Mouse (Mus musculus) layer of hippocampus, postnatal 14 days (tissue): ENCODE data around the gene Mcee. TPM values are rescaled to one million over a fixed set of nuclear protein-coding genes. Genes with fewer than 3 reads are reported as not detected.

Source experiments
- DNase-seq, 2 experiments: peaks; one replicate each; pipeline ENCODE4 v3.0.0; 2021 to 2022; ENCODE audit warnings: low spot score in 2 of 2, mixed read lengths in 1 of 2
- total RNA-seq, 2 experiments: library from RNA; stranded (reverse); gene quantifications; 2 replicates each; pipeline ENCODE4 v1.2.3; 2021

Gene Mcee
- total RNA-seq, 2 experiments from 2014 or later = 45.3 to 60.0 TPM

DNA sequence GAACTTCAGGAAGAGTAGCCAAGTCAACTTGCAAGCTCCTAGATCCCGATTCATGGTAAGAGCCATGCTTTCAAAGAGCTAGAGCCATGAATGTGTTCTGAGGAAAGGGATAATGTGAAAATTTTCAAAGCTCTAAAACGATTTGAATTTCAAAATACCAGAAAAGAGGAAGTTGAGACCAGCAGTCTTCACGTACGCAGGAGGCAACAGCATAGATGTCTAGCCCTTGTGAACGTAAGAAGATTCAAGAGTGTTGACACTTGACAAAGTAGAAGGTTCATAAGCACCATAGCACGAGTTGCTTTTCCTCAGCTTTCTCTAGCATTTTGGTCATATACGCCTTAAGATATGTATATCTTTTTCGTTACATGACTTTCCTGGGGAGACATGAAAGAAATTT, 11.6 kb downstream of the Mcee start:
- DNase-seq = no peak

- no peak for DNase-seq
Observed at GRCm38 (mm10) chr7:64424861-64425260, 32.5 kb downstream of the Mcee start.

DNA sequence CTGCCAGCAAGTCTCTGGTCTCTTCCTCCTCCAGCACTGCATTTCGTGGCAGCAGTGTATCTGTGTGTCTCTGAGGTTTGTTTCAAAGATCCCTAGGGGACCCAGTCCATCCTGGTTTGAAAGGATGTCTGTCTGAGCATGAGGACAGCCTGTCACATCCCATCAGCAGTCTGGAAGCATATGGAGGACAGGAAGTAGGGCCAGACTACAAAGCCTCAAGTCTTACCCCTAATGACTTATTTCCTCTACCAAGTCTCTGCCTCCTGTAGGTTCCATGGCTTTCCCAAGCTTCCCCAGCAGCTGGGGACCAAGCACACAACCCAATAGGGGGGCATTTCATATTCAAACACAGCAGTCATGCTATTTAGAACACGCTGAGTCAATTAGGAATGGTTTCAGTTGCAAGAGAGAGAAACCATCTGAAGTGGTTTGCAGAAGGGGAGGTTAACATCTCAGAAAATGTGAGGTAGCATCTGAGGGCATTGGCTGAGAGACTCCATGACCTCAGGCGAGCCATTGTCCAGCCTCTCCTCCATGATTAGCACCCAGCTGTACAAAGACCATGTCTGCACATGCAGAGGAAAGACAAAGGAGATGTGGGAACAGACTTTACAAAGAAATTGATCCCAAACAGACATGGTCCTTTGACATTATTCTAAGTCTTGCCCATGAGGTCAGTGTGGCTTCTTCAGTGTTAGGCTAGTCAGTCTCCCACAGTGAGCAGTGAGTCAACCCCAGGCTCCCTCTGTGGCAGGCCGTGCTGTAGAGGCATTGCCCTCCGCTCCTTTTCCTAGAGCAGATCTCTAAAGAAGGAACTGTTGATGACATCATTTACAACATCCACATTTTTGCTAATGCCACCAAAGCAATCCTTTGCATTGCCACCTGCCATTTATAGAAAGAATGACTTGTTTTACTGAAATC, 47.5 kb downstream of the Mcee start:
- no peak for DNase-seq

DNA sequence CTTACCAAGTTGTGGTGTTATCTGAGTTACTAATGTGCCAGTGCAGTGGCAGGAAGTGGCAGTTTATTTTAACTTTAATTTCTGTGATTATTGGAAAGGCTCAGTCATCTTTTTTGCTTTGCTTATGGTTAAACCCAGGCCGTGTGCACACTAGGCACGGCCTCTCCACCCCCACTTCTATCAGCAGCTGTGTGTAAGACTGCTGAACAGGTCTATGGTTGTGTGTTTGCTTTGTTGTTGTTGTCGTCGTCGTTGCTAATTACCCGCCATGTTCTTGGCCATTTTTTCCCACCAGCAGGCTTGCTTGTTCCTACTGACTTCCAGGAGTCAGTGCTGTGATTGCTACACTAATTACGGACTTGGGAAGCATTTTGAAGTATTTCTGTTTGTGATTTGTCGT, 48.1 kb downstream of the Mcee start:
- DNase-seq = no peak

GRCm38 (mm10) chr7:64450631-64451030, 58.2 kb downstream of the Mcee start:
- DNase-seq = peak; percentile 42 to 61

GRCm38 (mm10) chr7:64451441-64451840, 59.0 kb downstream of the Mcee start:
- DNase-seq = peak; percentile 74 to 91

DNA sequence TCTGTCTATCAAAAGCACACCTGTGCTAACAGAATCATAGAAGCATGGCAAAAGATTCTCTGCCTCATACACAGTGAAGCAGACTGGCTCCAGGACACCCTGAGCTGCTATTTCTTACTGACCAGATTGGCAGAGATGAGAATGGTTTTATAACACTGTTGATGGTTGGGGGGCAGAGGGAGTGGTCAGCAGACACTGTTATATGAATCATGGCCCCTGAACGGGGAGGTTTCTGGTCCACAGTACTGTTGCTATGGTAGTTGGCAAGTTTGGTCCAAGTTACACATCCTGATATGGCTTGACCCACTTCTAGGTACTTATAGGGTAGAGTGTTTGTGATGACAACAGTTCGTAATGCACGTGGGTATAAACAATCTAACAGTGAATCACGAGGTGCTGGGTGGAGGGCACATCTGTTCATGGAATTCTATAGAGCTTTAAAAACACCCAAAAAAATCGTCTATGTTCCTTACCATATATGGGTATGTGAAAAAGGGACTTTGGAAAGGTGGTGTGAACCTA, 59.5 kb downstream of the Mcee start:
- no peak for DNase-seq

- DNase-seq = peak in 1 of 2 experiments; percentile 54
Observed at GRCm38 (mm10) chr7:64452471-64453222, 60.2 kb downstream of the Mcee start.

DNA sequence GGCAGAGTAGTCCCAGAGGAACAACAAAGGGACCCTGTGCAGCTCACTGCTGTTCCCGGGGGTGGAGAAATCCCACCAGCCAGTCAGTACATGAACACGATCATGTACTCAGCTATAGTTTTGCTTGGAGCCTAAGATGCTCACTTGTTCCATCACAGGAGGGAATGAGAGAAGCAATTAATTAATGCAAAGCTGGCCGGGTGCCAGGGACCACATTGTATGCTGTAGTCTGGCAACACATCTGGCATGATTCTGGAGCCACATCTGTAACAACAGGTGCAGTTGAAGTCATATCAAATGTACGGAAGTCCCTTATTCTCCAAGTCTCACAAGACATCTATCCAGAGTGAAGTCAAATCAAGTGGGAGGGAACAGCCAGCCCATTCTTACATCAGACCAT, 63.8 kb downstream of the Mcee start:
- no peak for DNase-seq

DNA sequence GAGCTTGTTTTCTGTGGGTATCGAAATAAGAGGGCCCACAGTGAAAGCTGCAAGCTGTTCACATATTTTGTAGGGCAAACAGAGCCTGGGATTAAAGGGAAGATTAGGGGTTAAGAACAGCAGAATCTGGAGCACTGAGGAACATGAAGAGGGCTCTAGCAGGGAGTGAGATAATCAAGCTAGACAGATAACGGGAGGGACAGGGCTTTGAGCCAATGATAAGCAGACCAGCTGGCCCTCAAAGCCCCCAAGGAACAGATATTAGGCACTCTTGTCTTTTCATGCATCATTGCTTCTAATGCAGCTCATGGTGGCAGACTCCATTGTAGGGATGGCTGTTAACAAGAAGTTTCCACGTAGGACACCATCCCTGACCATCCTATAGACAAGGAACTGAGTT, 64.3 kb downstream of the Mcee start:
- DNase-seq = no peak

- DNase-seq = no peak
Observed at GRCm38 (mm10) chr7:64457811-64458210, 65.4 kb downstream of the Mcee start.

Other genes with a start within 250 kb of the Mcee start
- gene Trpm1, start 238.8 kb upstream of the Mcee start, total RNA-seq = under 1 TPM in 1 of 2 experiments, not detected in 1; 0.07 TPM
- 10 to 100 TPM; 16.1 to 18.1 TPM for gene Mtmr10, start 105.0 kb upstream of the Mcee start, total RNA-seq
- gene Fan1, start 18.5 kb upstream of the Mcee start, total RNA-seq = 10 to 100 TPM; 10.4 to 12.1 TPM
- gene Mphosph10, start 339 bp upstream of the Mcee start, total RNA-seq = 10 to 100 TPM; 20.6 to 23.9 TPM
- 100 to 1,000 TPM; 273 to 296 TPM for gene Apba2, start 109.1 kb downstream of the Mcee start, total RNA-seq